Mouse (Mus musculus) erythroblast, embryonic 14.5 days (primary cell): ENCODE measurements around the gene Tedc1. TPM values are rescaled to one million over a fixed set of nuclear protein-coding genes. Genes with fewer than 3 reads are reported as not detected.

Experiments
- H3K27me3 ChIP-seq: 2 replicates; pipeline ENCODE4 v1.6.1; 2012; ENCODE audit warnings: inconsistent platforms; ENCODE audit not compliant: control insufficient read depth
- H3K36me3 ChIP-seq: 2 replicates; pipeline ENCODE4 v1.6.1; 2012; ENCODE audit warnings: mild to moderate bottlenecking, inconsistent platforms; ENCODE audit not compliant: control insufficient read depth
- H3K4me1 ChIP-seq: 2 replicates; pipeline ENCODE4 v1.6.1; 2012; ENCODE audit warnings: inconsistent platforms; ENCODE audit not compliant: control insufficient read depth
- H3K4me3 ChIP-seq: replicated peaks from 2 replicates; pipeline ENCODE3; 2012; ENCODE audit warnings: moderate library complexity, mild to moderate bottlenecking, inconsistent platforms
- H3K9me3 ChIP-seq: 2 replicates; pipeline ENCODE4 v1.6.1; 2012; ENCODE audit warnings: low read length, inconsistent platforms, mixed read lengths; ENCODE audit not compliant: control insufficient read depth
- GATA1 ChIP-seq: IDR thresholded peaks from 2 replicates; pipeline ENCODE4 v1.6.1; 2012; ENCODE audit warnings: low read length, inconsistent platforms, mixed read lengths
- TAL1 ChIP-seq: IDR thresholded peaks from 3 replicates; pipeline ENCODE4 v1.6.1; 2012; ENCODE audit warnings: low read length, inconsistent platforms, mixed read lengths
- polyA plus RNA-seq: library from polyadenylated mRNA; stranded (reverse); fragments of >175 nt; gene quantifications from 2 replicates; pipeline ENCODE4 v1.2.3, GENCODE M21; 2012

Gene Tedc1
- polyA plus RNA-seq, 1 experiment = 2.9 TPM

DNA sequence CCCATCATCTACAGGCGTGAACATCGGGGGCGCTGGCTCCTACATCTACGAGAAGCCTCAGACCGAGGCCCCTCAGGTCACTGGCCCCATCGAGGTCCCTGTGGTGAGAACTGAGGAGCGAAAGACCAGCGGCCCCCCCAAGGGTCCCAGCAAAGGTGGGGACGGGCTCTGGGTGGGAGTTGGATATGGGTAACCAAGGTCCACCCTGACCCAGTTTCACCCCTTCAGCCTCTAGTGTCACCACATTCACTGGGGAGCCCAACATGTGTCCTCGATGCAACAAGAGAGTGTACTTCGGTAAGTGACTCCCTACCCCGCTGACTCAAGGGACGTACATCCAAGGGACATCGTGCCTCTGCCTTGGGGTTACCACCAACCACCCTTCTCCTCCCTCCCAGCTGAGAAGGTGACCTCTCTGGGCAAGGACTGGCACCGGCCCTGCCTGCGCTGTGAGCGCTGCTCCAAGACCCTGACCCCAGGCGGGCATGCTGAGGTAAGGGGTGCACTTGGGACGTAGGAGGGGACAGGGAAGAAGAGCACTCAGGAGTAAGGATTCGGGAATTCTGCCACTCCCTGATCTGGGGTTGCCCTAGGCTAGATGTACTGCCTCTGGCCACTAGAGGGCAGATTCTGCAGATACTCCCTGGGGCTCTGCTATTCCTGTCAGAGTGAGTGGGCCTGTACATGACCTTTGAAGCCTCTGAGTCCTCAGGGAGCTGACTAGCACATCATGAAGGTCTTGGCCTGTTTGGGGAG is 12.0 kb upstream of the Tedc1 start:
- H3K4me1 ChIP-seq = peaks cover 85% of the 10 kb centered on the region
- H3K4me3 ChIP-seq = no peak overlapping the region
- TF ChIP-seq GATA1 (no peak), TAL1 (no peak)
- H3K27me3 ChIP-seq = peaks cover 78% of the 10 kb centered on the region
- H3K9me3 ChIP-seq = no peaks in the 10 kb centered on the region
- peaks cover 24% of the 10 kb centered on the region for H3K36me3 ChIP-seq

DNA sequence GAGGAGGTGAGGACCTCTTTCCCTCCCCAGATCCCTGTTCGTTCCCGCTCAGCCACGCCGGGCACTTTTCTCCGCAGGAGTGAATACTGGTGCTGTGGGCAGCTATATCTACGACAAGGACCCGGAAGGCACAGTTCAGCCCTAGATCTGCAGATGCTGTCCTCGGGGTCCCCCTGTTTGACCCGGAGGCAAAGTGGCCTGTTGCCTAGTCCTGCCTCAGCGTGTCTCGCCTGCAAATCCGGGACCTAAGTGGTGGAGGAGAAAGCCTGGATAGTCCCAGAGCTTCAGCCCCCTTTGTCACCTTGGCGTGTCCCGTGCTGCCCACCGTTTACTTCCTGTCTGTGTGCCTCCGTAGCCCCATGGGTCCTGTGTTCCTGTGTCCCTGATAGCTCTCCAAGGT is 11.3 kb upstream of the Tedc1 start:
- Histone ChIP-seq H3K9me3 (no peaks in the 10 kb centered on the region), H3K4me3 (no peak overlapping the region), H3K27me3 (peaks cover 80% of the 10 kb centered on the region), H3K4me1 (peaks cover 81% of the 10 kb centered on the region), H3K36me3 (peaks cover 24% of the 10 kb centered on the region)
- TF ChIP-seq GATA1 (no peak), TAL1 (no peak)

DNA sequence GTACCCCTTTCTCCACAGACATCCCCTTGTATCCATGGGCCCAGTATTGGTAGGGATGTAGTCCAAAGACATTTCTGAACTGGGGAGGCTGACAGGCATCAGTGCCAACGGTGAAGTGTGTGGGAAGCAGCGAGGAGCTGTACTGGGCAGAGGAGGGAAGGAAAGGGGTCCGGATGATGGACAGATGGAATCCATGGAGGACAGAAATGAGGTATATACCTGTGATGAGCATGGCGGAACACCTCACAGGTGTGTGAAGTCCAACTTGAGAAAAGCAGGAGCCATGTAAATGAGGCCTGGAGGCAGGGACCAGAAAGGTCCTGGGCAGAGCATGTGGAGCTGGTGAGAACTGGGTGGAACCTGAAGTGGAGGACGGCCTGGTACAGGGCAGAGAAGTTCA is 10.6 kb upstream of the Tedc1 start:
- no peak overlapping the region for H3K4me3 ChIP-seq
- no peaks in the 10 kb centered on the region for H3K9me3 ChIP-seq
- peaks cover 24% of the 10 kb centered on the region for H3K36me3 ChIP-seq
- H3K4me1 ChIP-seq = peaks cover 79% of the 10 kb centered on the region
- H3K27me3 ChIP-seq = peaks cover 80% of the 10 kb centered on the region
- TF ChIP-seq GATA1 (no peak), TAL1 (no peak)

DNA sequence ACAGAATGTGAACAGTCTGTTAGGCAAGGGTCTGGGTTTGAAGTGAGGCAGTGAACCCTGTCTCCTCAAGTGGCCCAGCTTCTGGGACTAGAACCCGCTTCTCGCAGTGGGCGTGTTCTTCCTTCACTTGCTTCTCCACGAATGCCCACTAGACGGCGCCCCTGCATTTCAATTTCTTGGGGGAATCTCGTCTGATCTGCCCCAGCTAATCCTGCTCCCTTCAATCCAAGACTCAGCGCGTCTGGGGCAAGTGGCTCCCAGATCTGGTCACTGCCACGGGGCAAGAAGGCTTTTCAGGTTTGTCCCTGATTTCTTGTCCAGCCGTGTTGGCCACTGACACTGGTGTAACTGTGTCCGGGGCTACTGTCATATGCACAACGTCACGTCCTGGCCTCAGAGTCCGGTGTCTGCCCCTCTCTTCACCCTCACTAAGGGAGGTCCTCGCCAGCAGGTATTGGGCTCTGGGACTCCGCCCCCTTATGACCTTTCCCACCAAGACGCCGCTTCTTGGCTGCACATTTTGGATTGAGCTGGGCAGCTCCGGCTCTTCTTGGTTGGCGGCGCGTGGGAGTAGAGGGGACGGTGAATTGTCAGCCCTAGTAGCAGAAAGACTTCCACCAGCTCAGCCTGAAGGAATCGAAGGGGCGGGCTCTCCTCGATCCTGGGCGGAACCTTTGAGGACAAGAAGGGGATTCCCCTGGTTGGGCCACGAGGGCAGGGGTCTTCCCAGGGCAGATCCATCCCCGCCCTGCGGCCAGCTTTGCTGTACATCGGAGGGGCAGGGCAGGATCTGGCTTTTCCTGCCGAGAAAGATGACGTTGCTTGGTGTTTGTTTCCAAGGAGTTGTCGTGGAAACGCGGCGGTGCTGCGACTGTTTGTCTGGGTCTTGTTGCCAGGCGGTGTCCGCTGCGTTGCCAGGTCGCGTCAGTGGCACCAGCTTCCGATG is 9.8 kb upstream of the Tedc1 start, which contains the start of gene Crip1:
Gene Crip1 (plus strand): TSS at position 205 of the 946 bp plus-strand sequence.
- Histone ChIP-seq H3K4me3 (no peak within 1 kb of the TSS), H3K9me3 (no peaks in the 10 kb centered on the region), H3K36me3 (peaks cover 24% of the 10 kb centered on the region), H3K4me1 (peaks cover 79% of the 10 kb centered on the region), H3K27me3 (peaks cover 80% of the 10 kb centered on the region)
- no peak for TF ChIP-seq GATA1
- TF ChIP-seq TAL1 = no peak

DNA sequence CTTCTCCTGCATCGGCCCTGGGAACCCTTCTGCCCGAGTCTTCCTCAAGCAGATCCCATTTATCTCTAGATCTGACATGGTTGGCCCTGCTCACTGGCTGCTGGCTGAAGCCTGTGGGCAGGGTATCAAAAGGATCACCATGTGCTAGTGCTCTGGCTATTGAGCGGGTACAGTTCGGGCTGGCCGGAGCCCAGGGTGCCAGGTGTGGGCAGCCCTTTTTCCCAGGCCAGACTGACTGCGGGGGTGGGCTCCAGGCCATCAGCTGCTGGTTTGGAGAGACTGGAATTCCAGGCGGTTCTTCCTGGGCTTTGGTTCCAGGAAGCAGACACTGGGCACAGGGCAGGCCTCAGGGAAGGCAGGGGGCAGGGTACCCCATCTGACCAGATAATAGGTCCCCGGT is 8.7 kb upstream of the Tedc1 start:
- Histone ChIP-seq H3K9me3 (no peaks in the 10 kb centered on the region), H3K36me3 (peaks cover 24% of the 10 kb centered on the region), H3K4me3 (no peak overlapping the region), H3K27me3 (peaks cover 80% of the 10 kb centered on the region), H3K4me1 (peaks cover 79% of the 10 kb centered on the region)
- TF ChIP-seq GATA1 = no peak
- no peak for TF ChIP-seq TAL1

DNA sequence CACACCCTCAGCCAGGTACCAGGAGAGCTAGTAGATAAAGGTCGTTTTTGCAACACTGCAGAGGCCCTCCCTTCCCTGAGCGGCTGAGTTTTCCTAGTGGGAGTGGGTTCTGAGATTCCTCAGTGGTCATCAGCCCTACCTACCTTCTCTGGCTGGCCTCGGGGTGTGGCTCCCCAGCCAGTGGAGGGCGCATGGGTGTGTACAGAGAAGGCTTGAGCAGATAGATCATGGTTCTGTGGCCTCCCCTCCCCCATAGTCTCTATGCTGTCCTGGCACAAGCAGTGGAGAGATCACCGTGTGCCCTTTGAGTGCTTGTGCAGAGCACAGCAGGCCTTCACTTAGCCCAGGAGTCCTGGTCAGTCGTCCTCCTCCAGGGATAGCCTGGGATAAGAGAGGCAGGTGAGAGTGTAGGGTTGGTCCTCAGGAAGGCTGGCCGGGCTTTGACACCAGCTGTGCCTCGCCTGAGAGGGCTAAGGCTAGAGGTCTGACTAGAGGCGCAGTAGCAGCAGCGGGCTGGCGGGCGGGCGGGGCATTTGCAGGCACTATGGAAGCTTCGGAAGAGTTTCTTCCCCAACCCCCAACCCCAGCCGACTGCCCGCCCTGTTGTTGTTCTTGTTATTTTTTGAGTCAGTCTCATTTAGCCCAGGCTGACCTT is 7.7 kb upstream of the Tedc1 start:
- Histone ChIP-seq H3K4me1 (peaks cover 76% of the 10 kb centered on the region), H3K27me3 (peaks cover 79% of the 10 kb centered on the region), H3K4me3 (no peak overlapping the region), H3K9me3 (no peaks in the 10 kb centered on the region), H3K36me3 (peaks cover 22% of the 10 kb centered on the region)
- no peak for TF ChIP-seq TAL1
- TF ChIP-seq GATA1 = no peak

DNA sequence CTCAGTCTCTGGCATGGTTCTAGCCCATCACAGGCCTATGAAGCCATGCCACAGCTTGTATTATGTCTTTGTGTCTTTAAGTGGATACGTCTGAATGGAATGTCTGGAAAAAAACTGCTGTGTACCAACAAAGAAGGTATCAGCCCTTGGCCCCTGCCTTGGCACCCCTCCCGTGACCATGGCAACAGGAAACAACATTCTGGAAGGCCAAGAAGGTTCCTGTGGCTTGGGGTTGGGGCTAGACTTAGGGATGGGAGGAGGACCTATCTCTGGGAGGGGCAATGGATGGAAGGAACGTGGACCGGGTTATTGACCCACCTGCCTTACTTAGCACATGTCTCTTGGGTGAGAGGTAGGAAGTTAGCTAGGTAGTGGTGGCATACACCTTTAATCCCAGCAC is 6.9 kb upstream of the Tedc1 start:
- TF ChIP-seq GATA1 = no peak
- TF ChIP-seq TAL1 = no peak

DNA sequence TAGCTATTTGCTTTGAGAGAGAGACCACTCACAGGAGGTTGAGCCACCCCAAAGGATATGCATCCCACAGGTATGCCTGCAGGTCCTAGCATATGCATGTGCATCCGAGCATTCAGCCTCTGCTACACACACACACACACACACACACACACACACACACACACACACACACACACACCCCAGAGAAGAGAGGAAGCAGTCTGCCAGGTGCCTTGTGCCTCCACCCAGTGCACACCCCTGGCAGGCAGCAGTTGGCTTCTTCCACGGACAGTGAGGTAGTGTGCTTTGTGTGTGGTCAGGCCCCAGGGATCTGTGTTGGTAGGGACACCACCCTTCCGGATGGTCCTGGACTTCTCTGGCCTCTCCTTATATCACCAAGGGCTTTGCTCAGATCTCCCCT is 6.3 kb upstream of the Tedc1 start:
- Histone ChIP-seq H3K4me1 (peaks cover 74% of the 10 kb centered on the region), H3K9me3 (no peaks in the 10 kb centered on the region), H3K36me3 (peaks cover 8% of the 10 kb centered on the region), H3K27me3 (peaks cover 76% of the 10 kb centered on the region), H3K4me3 (no peak overlapping the region)
- no peak for TF ChIP-seq GATA1

More for the DNA sequence above, 6.9 kb upstream of the Tedc1 start:
- Histone ChIP-seq H3K9me3 (no peaks in the 10 kb centered on the region), H3K4me3 (no peak overlapping the region), H3K4me1 (peaks cover 70% of the 10 kb centered on the region), H3K27me3 (peaks cover 76% of the 10 kb centered on the region), H3K36me3 (peaks cover 14% of the 10 kb centered on the region)

DNA sequence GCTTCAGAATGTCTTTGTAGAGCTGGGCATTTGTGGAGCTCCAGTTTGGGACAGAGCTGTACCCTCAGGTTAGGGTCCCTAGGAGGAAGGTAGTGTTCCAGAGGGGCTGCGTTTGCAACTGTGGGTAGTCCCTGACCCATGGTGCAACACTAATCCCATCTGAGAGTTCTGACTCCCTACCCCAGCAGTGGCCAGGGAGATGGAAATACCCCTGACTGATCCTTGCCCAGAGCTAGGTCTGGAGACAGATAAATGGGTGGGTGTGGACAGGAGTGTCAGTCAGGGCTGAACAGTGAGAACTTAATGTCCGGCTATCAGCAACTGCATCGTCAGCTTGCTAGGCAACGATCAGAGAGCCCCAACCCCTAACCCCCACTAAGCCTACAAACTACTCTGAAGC is 5.6 kb upstream of the Tedc1 start:
- Histone ChIP-seq H3K27me3 (peaks cover 76% of the 10 kb centered on the region), H3K36me3 (peaks cover 2% of the 10 kb centered on the region), H3K4me1 (peaks cover 81% of the 10 kb centered on the region), H3K9me3 (no peaks in the 10 kb centered on the region), H3K4me3 (no peak overlapping the region)
- TF ChIP-seq GATA1 (no peak), TAL1 (no peak)
